Mouse (Mus musculus) testis, adult 10 weeks (tissue): ENCODE measurements around the gene 4930503E14Rik. TPM values are rescaled to one million over a fixed set of nuclear protein-coding genes. Genes with fewer than 3 reads are reported as not detected.

Source experiments
- polyA plus RNA-seq: library from polyadenylated mRNA; stranded (reverse); fragments of 350-450 nt; fragmentation: Illumina TruSeq; extraction: RNeasy Lipid Tissue Mini Kit (QIAGEN cat#74804); gene quantifications from one replicate; pipeline ENCODE4 v1.2.3, GENCODE M21; 2014; ENCODE audit warnings: low read depth, low replicate concordance

The 4930503E14Rik gene
- polyA plus RNA-seq, result 33.2 TPM

GRCm38 (mm10) chr14:44213154-44213553, at the start of gene 4930503E14Rik:
TSS of gene 4930503E14Rik (minus strand) at chr14:44213254.

GRCm38 (mm10) chr14:44197361-44197760, 15.7 kb downstream of the 4930503E14Rik start, which contains the start of gene Gm8212:
TSS of gene Gm8212 (plus strand) at chr14:44197661.

DNA sequence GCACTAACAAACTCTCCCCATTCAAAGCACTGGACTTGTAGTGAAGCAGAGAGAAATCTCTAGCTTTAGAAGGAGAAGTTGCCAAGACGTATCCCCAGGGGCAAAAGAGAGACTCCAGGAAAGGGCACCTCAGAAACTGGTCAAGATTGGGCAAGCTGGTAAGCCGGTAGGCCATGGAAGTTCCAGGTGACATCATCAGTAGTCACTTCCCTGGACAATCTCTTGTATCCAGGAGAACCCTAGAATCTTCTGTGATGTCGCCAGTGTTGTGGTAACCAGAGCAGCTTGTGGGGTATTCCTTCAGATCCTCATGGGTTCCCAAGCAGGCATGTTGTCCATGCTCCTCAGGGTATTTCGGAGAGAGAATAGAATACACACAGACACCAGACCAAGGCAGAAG, 89.5 kb downstream of the 4930503E14Rik start, which contains the start of gene Gm3327:
Gene Gm3327, plus strand, starts transcription at position 301 of the 400 bp plus-strand sequence.

Other genes starting within 250 kb of the 4930503E14Rik start
- gene Ang6, start 211.0 kb downstream of the 4930503E14Rik start, polyA plus RNA-seq, result not detected
- not detected for gene Ear2, start 110.6 kb downstream of the 4930503E14Rik start, polyA plus RNA-seq
- gene Gm3327, start 89.4 kb downstream of the 4930503E14Rik start, polyA plus RNA-seq, result 13.0 TPM
- 6.9 TPM for gene Gm8212, start 15.6 kb downstream of the 4930503E14Rik start, polyA plus RNA-seq
- 10.3 TPM for gene Gm8220, start 72.3 kb upstream of the 4930503E14Rik start, polyA plus RNA-seq
- 43.9 TPM for gene Gm5930, start 125.3 kb upstream of the 4930503E14Rik start, polyA plus RNA-seq
- 4.4 TPM for gene Gm8229, start 152.1 kb upstream of the 4930503E14Rik start, polyA plus RNA-seq
- 13.7 TPM for gene Gm3371, start 197.4 kb upstream of the 4930503E14Rik start, polyA plus RNA-seq
- 4.9 TPM for gene Gm8232, start 220.4 kb upstream of the 4930503E14Rik start, polyA plus RNA-seq